Comparison of ENCODE assay signal across 8 mouse cellular contexts in the genomic region with DNA sequence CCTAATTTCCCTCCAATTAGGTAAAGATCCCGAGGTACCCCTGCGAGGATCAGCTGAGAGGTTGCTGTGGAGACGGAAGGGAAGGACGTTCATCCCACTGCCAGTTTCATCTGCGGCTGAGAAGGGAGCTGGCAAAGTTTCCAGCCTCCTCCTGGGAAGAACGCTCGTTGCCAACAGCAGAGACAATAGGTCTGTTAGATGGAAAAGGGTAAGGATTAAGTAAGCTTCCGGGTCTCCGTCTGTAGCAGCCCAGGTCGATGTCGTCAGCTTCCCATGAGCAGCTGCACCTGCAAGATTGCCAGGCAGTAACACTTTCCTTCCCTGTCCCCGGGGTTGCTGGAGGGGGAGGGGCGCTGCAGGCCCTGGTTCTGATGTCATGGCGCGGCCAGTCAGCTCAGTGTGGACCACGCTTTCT. TPM values are rescaled to one million over a fixed set of nuclear protein-coding genes. Genes with fewer than 3 reads are reported as not detected.
A peak's percentile ranks its signal among the peaks of the same experiment; 100 is the strongest.
DNase-seq lines count a peak whose midpoint lies in the region; ATAC-seq lines count a peak whose summit lies in the region.

No protein-coding gene starts in this region.

- peak; percentile 61; the same call in 1 of the 2 replicates for ATAC-seq in intestine, embryonic 14.5 days (replicated peaks; ENCODE audit: low FRiP score, low TSS enrichment, low read depth)

- DNase-seq in adrenal gland, postnatal 10 days, result peak; percentile 75
- DNase-seq in cerebellum, postnatal 4 days (ENCODE audit: low spot score in 2 of 2), result peak; percentile 61 to 93
- DNase-seq in gastrocnemius, postnatal 25 days, result peak; percentile 66
- peak; percentile 79 for DNase-seq in intestine, embryonic 14.5 days (ENCODE audit: low spot score)
- peak; percentile 76 to 90 for DNase-seq in left cerebral cortex, postnatal 25 days (ENCODE audit: low spot score in 2 of 2)
- DNase-seq in midbrain, embryonic 10.5 days (ENCODE audit: low spot score), result peak; percentile 68
- peak; percentile 85 for DNase-seq in telencephalon, adult 2 months (ENCODE audit: low read depth, low spot score)
- DNase-seq in urinary bladder, postnatal 25 days (ENCODE audit: low spot score), result no peak

- peak overlapping the region; percentile 42 for H3K4me2 ChIP-seq in intestine, embryonic 14.5 days (ENCODE audit: low read length)

- H3K9me3 ChIP-seq in intestine, embryonic 14.5 days (ENCODE audit: control insufficient read depth, low read length), result no peaks in the 10 kb centered on the region
- H3K9me3 ChIP-seq in midbrain, embryonic 10.5 days (replicated peaks), result no peaks in the 10 kb centered on the region

- intact Hi-C loops in left cerebral cortex, postnatal 25 days (cut with DNase I), result loop anchor here (2.0 to 10.0 kb wide), 2 partner anchors 22 to 202 kb away; no protein-coding TSS in a partner anchor

- 12% methylated on average over 16 of the region's 16 CpGs for WGBS in intestine, embryonic 14.5 days
- WGBS in midbrain, embryonic 10.5 days, result 5% methylated on average over 16 of the region's 16 CpGs

- peak overlapping the region; percentile 27; the same call in 1 of the 2 replicates for H3K9ac ChIP-seq in intestine, embryonic 14.5 days (ENCODE audit: low read length)

- H3K4me3 ChIP-seq in intestine, embryonic 14.5 days (ENCODE audit: low read depth, low read length), result peak overlapping the region; percentile 28
- peak overlapping the region; percentile 48 for H3K4me3 ChIP-seq in midbrain, embryonic 10.5 days

- H3K4me1 ChIP-seq in intestine, embryonic 14.5 days (replicated peaks; ENCODE audit: control insufficient read depth, insufficient read depth, low read length), result peaks cover 18% of the 10 kb centered on the region
- H3K4me1 ChIP-seq in midbrain, embryonic 10.5 days, result peaks cover 32% of the 10 kb centered on the region

- H3K27ac ChIP-seq in intestine, embryonic 14.5 days (ENCODE audit: low read depth), result peak overlapping the region; percentile 2; the same call in 1 of the 2 replicates
- peak overlapping the region; percentile 71 for H3K27ac ChIP-seq in midbrain, embryonic 10.5 days (replicated peaks)

- peaks cover 4% of the 10 kb centered on the region for H3K36me3 ChIP-seq in intestine, embryonic 14.5 days (ENCODE audit: control insufficient read depth, insufficient read depth, low read length)
- no peaks in the 10 kb centered on the region for H3K36me3 ChIP-seq in midbrain, embryonic 10.5 days

- no peaks in the 10 kb centered on the region for H3K27me3 ChIP-seq in intestine, embryonic 14.5 days (replicated peaks; ENCODE audit: control insufficient read depth, insufficient read depth, low read length)
- H3K27me3 ChIP-seq in midbrain, embryonic 10.5 days (ENCODE audit: low read depth, poor library complexity, severe bottlenecking), result no peaks in the 10 kb centered on the region; the same call in 1 of the 2 replicates

RNA-seq across cellular contexts. Expression of gene Elk3, which starts 34.6 kb away (rescaled TPM):
- 10 to 100 TPM; 58.4 to 70.4 TPM for total RNA-seq in adrenal gland, postnatal 10 days (2021)
- total RNA-seq in gastrocnemius, postnatal 25 days (2021), result 10 to 100 TPM; 13.5 to 16.6 TPM
- polyA plus RNA-seq in intestine, embryonic 14.5 days (2014; fragmentation: Nextera tagmentation; extraction: Ambion mirVana), result 26.5 and 30.3 TPM in 2 replicates
- total RNA-seq in left cerebral cortex, postnatal 25 days (2021), result 10 to 100 TPM in 1 of 2 experiments, 1 to 10 TPM in 1; 9.6 to 12.4 TPM
- polyA plus RNA-seq in midbrain, embryonic 10.5 days (2016; fragmentation: Nextera tagmentation; extraction: Ambion mirVana), result 9.8 and 10.6 TPM in 2 replicates
